Mouse (Mus musculus): ENCODE data around the gene Gm21739. TPM values are rescaled to one million over a fixed set of nuclear protein-coding genes. Genes with fewer than 3 reads are reported as not detected.
"Not testable (repeated sequence)": the region's sequence is repeated elsewhere in the genome, so short reads cannot be mapped to it uniquely, and the experiment has no call there.

Gene Gm21739
- polyA plus RNA-seq (2014; fragmentation: Nextera tagmentation; extraction: Ambion mirVana) = not detected in 2 replicates

- not testable (repeated sequence) for H3K4me3 ChIP-seq (ENCODE audit: low read depth, low read length); H3K36me3 ChIP-seq (ENCODE audit: control insufficient read depth, insufficient read depth, low read length); H3K27me3 ChIP-seq (ENCODE audit: control insufficient read depth, insufficient read depth, low read length); H3K4me2 ChIP-seq (replicated peaks; ENCODE audit: low read depth, low read length); ATAC-seq (ENCODE audit: insufficient number of reproducible peaks, insufficient read depth, low FRiP score, low read depth); H3K4me1 ChIP-seq (ENCODE audit: control insufficient read depth, insufficient read depth, low read length); H3K9ac ChIP-seq (replicated peaks; ENCODE audit: low read depth, low read length); H3K27ac ChIP-seq (ENCODE audit: low read length); H3K9me3 ChIP-seq (ENCODE audit: control insufficient read depth, low read depth, low read length)
- WGBS = no CpG with 5 or more reads among the region's 6 CpGs
These were observed at the start of gene Gm21739 for GRCm38 (mm10) chrY:44264344-44264743. Gene Gm21739, minus strand, starts transcription at chrY:44264444.

All from stomach, embryonic 14.5 days (tissue).